Mouse (Mus musculus): ENCODE measurements around the gene Gngt2. TPM values are rescaled to one million over a fixed set of nuclear protein-coding genes. Genes with fewer than 3 reads are reported as not detected.

Gngt2 gene
- polyA plus RNA-seq, 1 experiment from 2014 or later = 5.6 TPM

DNA sequence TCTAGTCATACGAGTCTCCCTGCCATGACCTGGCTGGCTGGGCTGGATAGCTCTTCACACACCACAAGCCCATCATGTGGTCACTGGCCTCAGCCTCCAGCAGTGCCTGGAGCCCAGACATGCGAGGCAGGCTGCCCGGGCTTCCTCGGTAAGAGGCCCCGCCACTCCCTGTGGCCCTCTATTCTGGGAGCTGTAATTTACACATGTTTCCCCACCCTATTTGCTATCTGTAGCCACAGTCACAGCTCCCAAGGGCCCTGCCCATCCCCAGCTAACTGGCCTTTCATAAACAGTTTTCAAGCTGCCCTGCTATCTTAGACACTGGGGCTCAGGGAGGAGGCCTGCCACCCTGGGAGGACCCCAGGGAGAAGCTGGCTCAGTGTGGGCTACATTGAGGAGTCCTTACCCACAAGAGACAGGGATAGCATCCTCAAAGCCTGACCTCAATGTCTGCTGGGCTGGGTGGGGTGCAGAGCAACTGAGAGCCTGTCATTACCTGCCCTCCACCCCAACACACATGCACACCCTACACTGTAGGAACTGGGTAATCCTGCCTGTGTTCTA is 28.5 kb upstream of the Gngt2 start:
- H3K9ac ChIP-seq (ENCODE audit: low read length) = no peak overlapping the region
- WGBS = 79% methylated on average over 5 of the region's 5 CpGs

DNA sequence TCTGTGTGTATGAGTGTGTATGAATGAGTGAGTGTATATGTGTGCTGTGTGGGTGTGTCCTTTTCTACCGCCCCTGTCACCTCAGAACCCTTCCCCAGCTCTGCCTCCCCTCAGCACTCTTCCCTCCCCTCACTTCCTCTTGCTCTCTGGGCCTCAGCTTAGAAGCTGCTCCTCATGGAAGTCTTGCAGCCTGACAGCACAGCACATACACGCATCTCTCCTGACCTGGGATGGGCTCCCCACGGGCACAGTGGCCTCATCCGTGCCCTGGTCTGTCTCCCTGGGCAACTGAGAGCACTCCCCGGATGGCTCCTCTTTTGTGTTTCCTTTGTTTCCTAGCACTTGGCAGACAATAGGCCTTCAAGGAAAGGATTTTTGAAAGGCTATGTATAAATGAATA is 27.4 kb upstream of the Gngt2 start:
- no peak overlapping the region for H3K9ac ChIP-seq (ENCODE audit: low read length)
- no peak overlapping the region for H3K4me2 ChIP-seq
- no peaks in the 10 kb centered on the region for H3K36me3 ChIP-seq (ENCODE audit: control insufficient read depth, insufficient read depth, low read length)
- no peak for ATAC-seq (ENCODE audit: low FRiP score)
- no peak overlapping the region for H3K27ac ChIP-seq (ENCODE audit: low read depth, low read length)
- H3K27me3 ChIP-seq (ENCODE audit: control insufficient read depth, insufficient read depth, low read length) = no peaks in the 10 kb centered on the region
- no peaks in the 10 kb centered on the region; the same call in 1 of the 2 replicates for H3K9me3 ChIP-seq (ENCODE audit: control insufficient read depth, low read length)
- DNase-seq (ENCODE audit: low spot score, missing footprints) = peak; percentile 90
- 9% methylated on average over 4 of the region's 5 CpGs for WGBS
- H3K4me3 ChIP-seq (ENCODE audit: low read depth, low read length) = no peak overlapping the region
- H3K4me1 ChIP-seq (ENCODE audit: control insufficient read depth, insufficient read depth, low read length) = peaks cover 13% of the 10 kb centered on the region

More for the DNA sequence above, 28.5 kb upstream of the Gngt2 start:
- no peak overlapping the region for H3K4me3 ChIP-seq (ENCODE audit: low read depth, low read length)
- H3K36me3 ChIP-seq (ENCODE audit: control insufficient read depth, insufficient read depth, low read length) = no peaks in the 10 kb centered on the region
- H3K27ac ChIP-seq (ENCODE audit: low read depth, low read length) = no peak overlapping the region
- H3K9me3 ChIP-seq (ENCODE audit: control insufficient read depth, low read length) = no peaks in the 10 kb centered on the region; the same call in 1 of the 2 replicates
- peaks cover 13% of the 10 kb centered on the region for H3K4me1 ChIP-seq (ENCODE audit: control insufficient read depth, insufficient read depth, low read length)
- peak; percentile 41 for DNase-seq (ENCODE audit: low spot score, missing footprints)
- no peaks in the 10 kb centered on the region for H3K27me3 ChIP-seq (ENCODE audit: control insufficient read depth, insufficient read depth, low read length)
- no peak for ATAC-seq (ENCODE audit: low FRiP score)
- H3K4me2 ChIP-seq = no peak overlapping the region

- H3K27me3 ChIP-seq (ENCODE audit: control insufficient read depth, insufficient read depth, low read length) = no peaks in the 10 kb centered on the region
- no peak for ATAC-seq (ENCODE audit: low FRiP score)
These were observed 26.2 kb upstream of the Gngt2 start for GRCm38 (mm10) chr11:95810828-95811227.

GRCm38 (mm10) chr11:95811741-95812140 is 25.3 kb upstream of the Gngt2 start:
- 80% methylated on average over 6 of the region's 6 CpGs for WGBS
- Histone ChIP-seq H3K4me3 (ENCODE audit: low read depth, low read length) (no peak overlapping the region), H3K4me1 (ENCODE audit: control insufficient read depth, insufficient read depth, low read length) (peaks cover 13% of the 10 kb centered on the region), H3K9me3 (ENCODE audit: control insufficient read depth, low read length) (no peaks in the 10 kb centered on the region; the same call in 1 of the 2 replicates), H3K27ac (ENCODE audit: low read depth, low read length) (no peak overlapping the region), H3K27me3 (ENCODE audit: control insufficient read depth, insufficient read depth, low read length) (no peaks in the 10 kb centered on the region), H3K4me2 (no peak overlapping the region), H3K36me3 (ENCODE audit: control insufficient read depth, insufficient read depth, low read length) (no peaks in the 10 kb centered on the region), H3K9ac (ENCODE audit: low read length) (no peak overlapping the region)
- DNase-seq (ENCODE audit: low spot score, missing footprints) (peak; percentile 71), ATAC-seq (ENCODE audit: low FRiP score) (no peak)

More at GRCm38 (mm10) chr11:95810828-95811227, 26.2 kb upstream of the Gngt2 start:
- WGBS = 60% methylated on average over 7 of the region's 7 CpGs
- Histone ChIP-seq H3K4me3 (ENCODE audit: low read depth, low read length) (no peak overlapping the region), H3K4me2 (no peak overlapping the region), H3K4me1 (ENCODE audit: control insufficient read depth, insufficient read depth, low read length) (peaks cover 13% of the 10 kb centered on the region), H3K9me3 (ENCODE audit: control insufficient read depth, low read length) (no peaks in the 10 kb centered on the region; the same call in 1 of the 2 replicates), H3K9ac (ENCODE audit: low read length) (no peak overlapping the region), H3K36me3 (ENCODE audit: control insufficient read depth, insufficient read depth, low read length) (no peaks in the 10 kb centered on the region), H3K27ac (ENCODE audit: low read depth, low read length) (no peak overlapping the region)
- no peak for DNase-seq (ENCODE audit: low spot score, missing footprints)

- ATAC-seq (ENCODE audit: low FRiP score) (no peak), DNase-seq (ENCODE audit: low spot score, missing footprints) (peak; percentile 31)
- Histone ChIP-seq H3K9ac (ENCODE audit: low read length) (no peak overlapping the region), H3K4me1 (ENCODE audit: control insufficient read depth, insufficient read depth, low read length) (peaks cover 13% of the 10 kb centered on the region), H3K27me3 (ENCODE audit: control insufficient read depth, insufficient read depth, low read length) (no peaks in the 10 kb centered on the region), H3K27ac (ENCODE audit: low read depth, low read length) (no peak overlapping the region), H3K4me2 (no peak overlapping the region), H3K9me3 (ENCODE audit: control insufficient read depth, low read length) (no peaks in the 10 kb centered on the region; the same call in 1 of the 2 replicates), H3K4me3 (ENCODE audit: low read depth, low read length) (no peak overlapping the region), H3K36me3 (ENCODE audit: control insufficient read depth, insufficient read depth, low read length) (no peaks in the 10 kb centered on the region)
- WGBS = 66% methylated on average over 4 of the region's 4 CpGs
These were observed 24.8 kb upstream of the Gngt2 start for GRCm38 (mm10) chr11:95812224-95812623.

- Histone ChIP-seq H3K9ac (ENCODE audit: low read length) (no peak overlapping the region), H3K4me2 (no peak overlapping the region), H3K27me3 (ENCODE audit: control insufficient read depth, insufficient read depth, low read length) (no peaks in the 10 kb centered on the region), H3K9me3 (ENCODE audit: control insufficient read depth, low read length) (no peaks in the 10 kb centered on the region), H3K36me3 (ENCODE audit: control insufficient read depth, insufficient read depth, low read length) (no peaks in the 10 kb centered on the region), H3K27ac (ENCODE audit: low read depth, low read length) (no peak overlapping the region), H3K4me3 (ENCODE audit: low read depth, low read length) (no peak overlapping the region), H3K4me1 (ENCODE audit: control insufficient read depth, insufficient read depth, low read length) (peaks cover 13% of the 10 kb centered on the region)
- peak; percentile 66 for DNase-seq (ENCODE audit: low spot score, missing footprints)
- ATAC-seq (ENCODE audit: low FRiP score) = no peak
- WGBS = 89% methylated on average over 2 of the region's 2 CpGs
These were observed 22.9 kb upstream of the Gngt2 start for GRCm38 (mm10) chr11:95814101-95814500.

DNA sequence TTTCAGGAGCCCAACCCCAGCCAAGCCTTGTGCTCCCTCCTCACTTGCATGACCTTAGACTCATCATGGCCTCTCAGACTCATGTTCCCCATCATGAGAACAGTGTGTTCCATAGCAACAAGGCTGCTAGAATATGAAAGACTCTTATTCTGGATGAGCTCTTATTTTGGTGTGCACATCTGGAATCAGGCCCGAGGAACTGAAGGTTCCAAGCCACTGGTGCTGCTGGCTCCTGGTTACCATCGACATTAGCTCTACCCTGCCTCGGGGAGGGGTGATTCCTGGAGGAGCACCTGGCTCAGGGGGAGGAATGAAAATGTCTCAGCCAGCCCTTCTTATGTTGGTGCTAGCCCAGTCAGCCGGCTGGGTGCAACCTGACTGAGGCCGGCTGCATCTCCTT is 22.2 kb upstream of the Gngt2 start:
- DNase-seq (ENCODE audit: low spot score, missing footprints) = peak; percentile 17
- Histone ChIP-seq H3K27me3 (ENCODE audit: control insufficient read depth, insufficient read depth, low read length) (no peaks in the 10 kb centered on the region), H3K9ac (ENCODE audit: low read length) (no peak overlapping the region), H3K9me3 (ENCODE audit: control insufficient read depth, low read length) (no peaks in the 10 kb centered on the region), H3K36me3 (ENCODE audit: control insufficient read depth, insufficient read depth, low read length) (no peaks in the 10 kb centered on the region), H3K4me3 (ENCODE audit: low read depth, low read length) (no peak overlapping the region), H3K4me2 (no peak overlapping the region), H3K27ac (ENCODE audit: low read depth, low read length) (no peak overlapping the region), H3K4me1 (ENCODE audit: control insufficient read depth, insufficient read depth, low read length) (peaks cover 7% of the 10 kb centered on the region)
- 77% methylated on average over 5 of the region's 5 CpGs for WGBS
- no peak for ATAC-seq (ENCODE audit: low FRiP score)

GRCm38 (mm10) chr11:95815412-95815811 is 21.6 kb upstream of the Gngt2 start:
- 87% methylated on average over 9 of the region's 9 CpGs for WGBS
- H3K9ac ChIP-seq (ENCODE audit: low read length) = no peak overlapping the region
- H3K36me3 ChIP-seq (ENCODE audit: control insufficient read depth, insufficient read depth, low read length) = no peaks in the 10 kb centered on the region
- no peaks in the 10 kb centered on the region for H3K9me3 ChIP-seq (ENCODE audit: control insufficient read depth, low read length)
- no peak overlapping the region for H3K4me2 ChIP-seq
- ATAC-seq (ENCODE audit: low FRiP score) = no peak
- DNase-seq (ENCODE audit: low spot score, missing footprints) = peak; percentile 26
- no peak overlapping the region for H3K4me3 ChIP-seq (ENCODE audit: low read depth, low read length)
- no peaks in the 10 kb centered on the region for H3K27me3 ChIP-seq (ENCODE audit: control insufficient read depth, insufficient read depth, low read length)
- H3K27ac ChIP-seq (ENCODE audit: low read depth, low read length) = no peak overlapping the region
- H3K4me1 ChIP-seq (ENCODE audit: control insufficient read depth, insufficient read depth, low read length) = 0 out of 2 replicates have a peak, but pooled peaks cover 2% of the 10 kb centered on the region

GRCm38 (mm10) chr11:95819138-95819537 is 17.9 kb upstream of the Gngt2 start:
- Histone ChIP-seq H3K4me1 (ENCODE audit: control insufficient read depth, insufficient read depth, low read length) (peaks cover 4% of the 10 kb centered on the region; the same call in 1 of the 2 replicates), H3K27me3 (ENCODE audit: control insufficient read depth, insufficient read depth, low read length) (peaks cover 7% of the 10 kb centered on the region), H3K4me2 (no peak overlapping the region), H3K9me3 (ENCODE audit: control insufficient read depth, low read length) (no peaks in the 10 kb centered on the region), H3K9ac (ENCODE audit: low read length) (no peak overlapping the region), H3K36me3 (ENCODE audit: control insufficient read depth, insufficient read depth, low read length) (no peaks in the 10 kb centered on the region), H3K4me3 (ENCODE audit: low read depth, low read length) (no peak overlapping the region), H3K27ac (ENCODE audit: low read depth, low read length) (no peak overlapping the region)
- ATAC-seq (ENCODE audit: low FRiP score) (no peak), DNase-seq (ENCODE audit: low spot score, missing footprints) (no peak)
- 90% methylated on average over 8 of the region's 8 CpGs for WGBS

All from midbrain, embryonic 11.5 days (tissue).